Mouse (Mus musculus): ENCODE measurements at regions not wholly inside any gene's neighbourhood (a gene's known extent, or its start where the extent isn't known, plus 50 kb on each side); places are given as distances from the start of the nearest gene placed in this dataset.
"Not testable (repeated sequence)": the region's sequence is repeated elsewhere in the genome, so short reads cannot be mapped to it uniquely, and the experiment has no call there.

GRCm38 (mm10) chr2:160583034-160583433, 62.7 kb upstream of the Top1 start:
- not testable (repeated sequence) for TF ChIP-seq CTCF (IDR thresholded peaks at IDR 0.05; ENCODE audit: low read depth, low read length); POLR2A (IDR thresholded peaks at IDR 0.05; ENCODE audit: borderline replicate concordance, low read depth, low read length)

All from bone marrow macrophage, adult 2 months (primary cell).